Mouse (Mus musculus): Measurements from ENCODE around the gene Gna12. TPM values are rescaled to one million over a fixed set of nuclear protein-coding genes. Genes with fewer than 3 reads are reported as not detected.
A peak's percentile ranks its signal among the peaks of the same experiment; 100 is the strongest.

The Gna12 gene
- polyA plus RNA-seq, 1 experiment: 49.5 TPM

DNA sequence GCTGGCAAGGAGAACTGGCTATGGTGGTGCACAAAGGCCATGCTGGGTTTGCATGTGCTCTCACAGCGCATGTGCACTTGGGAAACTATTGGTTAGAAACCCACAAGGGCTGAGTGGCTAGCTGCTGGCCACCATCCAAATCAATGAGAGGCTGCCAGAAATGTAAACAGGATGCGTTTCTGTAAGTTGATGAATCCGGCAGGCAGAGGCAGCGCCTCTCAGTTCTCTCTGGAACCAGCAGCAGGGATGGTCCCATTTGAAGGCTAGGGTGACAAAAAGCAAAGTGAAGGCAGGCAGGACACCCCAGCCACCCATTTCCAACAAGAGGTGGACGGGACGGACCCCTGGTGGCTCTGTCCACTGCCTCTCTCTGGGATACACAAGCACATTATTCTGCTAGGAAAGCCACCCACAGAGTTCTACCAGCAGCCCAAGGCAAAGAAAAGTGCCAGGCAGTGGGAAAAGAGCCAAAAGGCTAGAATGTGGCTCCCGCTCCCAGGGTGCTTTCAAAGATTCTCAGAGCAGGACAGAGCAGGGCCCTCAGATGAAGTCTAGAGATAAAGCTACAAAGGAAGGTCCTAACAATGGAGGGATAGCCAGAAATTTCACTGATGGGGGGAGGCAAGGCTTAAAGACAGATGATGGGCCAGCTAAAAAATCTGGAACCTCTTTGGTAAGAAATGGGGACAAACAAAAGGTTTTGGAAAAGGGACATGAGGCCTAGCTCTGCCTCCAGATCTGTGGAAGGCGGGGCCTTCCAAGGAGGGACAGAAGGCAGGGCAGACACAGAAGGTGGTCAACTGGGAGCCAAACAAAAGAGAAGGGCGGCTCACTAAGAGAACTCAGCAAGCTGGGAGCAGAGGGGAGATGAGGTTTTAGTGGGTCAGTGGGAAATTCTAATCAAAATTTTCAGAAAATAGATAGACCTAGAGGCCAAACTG lies 39.0 kb downstream of the Gna12 start:
- H3K27ac ChIP-seq (ENCODE audit: insufficient read depth, low read length): peak overlapping the region; percentile 83
- H3K4me1 ChIP-seq (ENCODE audit: control insufficient read depth, insufficient read depth, low read length): peaks cover 15% of the 10 kb centered on the region
- no peak for TF ChIP-seq CTCF (IDR thresholded peaks at IDR 0.05; ENCODE audit: borderline replicate concordance, insufficient read depth, low read length)
- TF ChIP-seq POLR2A (IDR thresholded peaks at IDR 0.05; ENCODE audit: low read depth, low read length): no peak
- H3K4me3 ChIP-seq (ENCODE audit: insufficient read depth, low read length): no peak overlapping the region

DNA sequence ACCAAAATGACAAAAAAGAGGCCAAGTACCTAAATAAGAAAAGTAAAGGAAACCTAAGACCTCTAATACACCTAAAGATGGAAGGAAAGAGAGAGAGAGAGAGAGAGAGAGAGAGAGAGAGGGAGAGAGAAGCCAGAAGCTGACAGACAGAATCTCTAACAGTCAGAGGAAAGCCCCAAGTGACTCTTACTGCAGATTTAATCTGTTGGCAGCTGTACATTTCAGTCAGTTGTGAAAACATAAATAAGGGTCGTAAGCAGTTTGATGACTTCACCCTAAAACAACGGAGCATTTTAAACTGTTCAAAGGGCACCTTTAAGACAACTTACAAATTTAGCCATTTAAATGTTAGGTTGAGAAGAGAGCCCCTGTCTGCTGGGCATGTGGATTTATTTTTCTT lies 39.8 kb downstream of the Gna12 start:
- Histone ChIP-seq H3K4me3 (ENCODE audit: insufficient read depth, low read length) (no peak overlapping the region), H3K27ac (ENCODE audit: insufficient read depth, low read length) (peak overlapping the region; percentile 83), H3K4me1 (ENCODE audit: control insufficient read depth, insufficient read depth, low read length) (peaks cover 15% of the 10 kb centered on the region)
- TF ChIP-seq POLR2A (IDR thresholded peaks at IDR 0.05; ENCODE audit: low read depth, low read length): no peak

DNA sequence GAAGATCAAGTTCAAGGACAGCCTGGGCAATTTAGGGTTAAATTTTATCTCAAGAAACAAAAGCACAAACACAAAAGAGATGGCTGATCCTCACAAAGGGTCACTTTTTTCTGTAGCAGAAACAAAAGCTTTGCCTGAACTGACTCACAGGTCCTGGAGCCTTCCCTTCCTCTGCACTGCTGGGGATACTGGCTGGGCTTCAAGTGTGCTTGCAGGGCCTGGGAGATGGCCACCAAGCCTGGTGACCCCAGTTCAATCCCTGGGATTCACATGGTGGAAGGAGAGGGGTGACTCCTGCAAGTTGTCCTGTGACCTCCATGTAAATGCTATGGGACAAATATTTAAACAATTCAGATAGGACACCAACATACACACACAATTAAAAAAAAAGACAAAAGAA lies 40.7 kb downstream of the Gna12 start:
- Histone ChIP-seq H3K4me3 (ENCODE audit: insufficient read depth, low read length) (no peak overlapping the region), H3K4me1 (ENCODE audit: control insufficient read depth, insufficient read depth, low read length) (peaks cover 15% of the 10 kb centered on the region), H3K27ac (ENCODE audit: insufficient read depth, low read length) (no peak overlapping the region)
- TF ChIP-seq CTCF (IDR thresholded peaks at IDR 0.05; ENCODE audit: borderline replicate concordance, insufficient read depth, low read length) (no peak), POLR2A (IDR thresholded peaks at IDR 0.05; ENCODE audit: low read depth, low read length) (no peak)

DNA sequence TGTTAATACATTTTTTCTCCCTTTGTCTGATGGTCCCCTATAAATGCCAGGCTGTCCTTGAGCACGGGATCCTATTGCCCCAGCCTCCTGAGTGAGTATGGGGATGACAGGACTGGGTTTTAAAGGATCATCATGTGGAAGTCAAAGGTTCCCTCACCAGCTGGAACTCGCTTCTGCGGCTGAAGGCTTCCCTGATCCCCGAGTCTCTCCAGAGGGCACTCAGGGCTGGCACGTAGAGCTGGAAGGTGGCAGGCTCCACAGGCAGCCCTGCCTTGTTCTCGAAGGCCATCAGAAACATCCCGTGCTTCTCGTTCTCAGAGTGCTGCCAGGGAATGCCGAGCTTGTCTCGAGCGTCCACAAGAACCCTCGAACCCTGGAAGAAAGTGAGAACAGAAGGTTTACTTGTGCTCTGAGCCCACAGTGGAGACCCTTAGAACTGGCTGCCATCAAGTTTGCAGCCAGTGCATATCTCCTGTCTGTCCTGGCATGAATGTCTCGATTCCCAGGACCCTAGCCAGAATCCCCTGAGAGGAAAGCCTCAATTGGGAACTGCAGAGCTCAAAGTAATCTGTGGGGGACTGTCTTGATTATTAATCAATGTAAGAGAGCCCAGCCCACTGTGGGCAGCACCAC lies 44.9 kb downstream of the Gna12 start:
- Histone ChIP-seq H3K27ac (ENCODE audit: insufficient read depth, low read length) (no peak overlapping the region), H3K4me3 (ENCODE audit: insufficient read depth, low read length) (no peak overlapping the region), H3K4me1 (ENCODE audit: control insufficient read depth, insufficient read depth, low read length) (peaks cover 6% of the 10 kb centered on the region; the same call in 1 of the 2 replicates)
- TF ChIP-seq CTCF (IDR thresholded peaks at IDR 0.05; ENCODE audit: borderline replicate concordance, insufficient read depth, low read length): no peak
- TF ChIP-seq POLR2A (IDR thresholded peaks at IDR 0.05; ENCODE audit: low read depth, low read length): no peak

DNA sequence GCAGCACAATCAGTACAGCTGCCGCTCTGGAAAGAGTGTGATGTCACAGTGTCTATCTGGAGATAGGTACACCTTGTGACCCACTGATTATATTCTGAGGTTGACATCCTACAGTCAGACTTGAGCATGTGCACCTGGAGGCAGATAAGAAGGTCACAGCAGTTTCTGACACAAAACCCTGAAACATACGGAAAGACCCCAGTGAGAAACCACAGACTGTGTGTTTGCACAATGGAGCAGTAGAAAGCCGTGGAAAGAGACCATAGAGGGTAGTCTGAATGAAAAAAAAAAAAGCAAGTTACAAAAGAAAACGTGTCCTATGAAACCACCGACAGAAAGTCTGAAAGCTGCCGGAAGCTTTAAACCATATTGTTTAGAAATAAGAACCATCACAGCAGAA lies 45.9 kb downstream of the Gna12 start:
- Histone ChIP-seq H3K4me3 (ENCODE audit: insufficient read depth, low read length) (no peak overlapping the region), H3K4me1 (ENCODE audit: control insufficient read depth, insufficient read depth, low read length) (peaks cover 2% of the 10 kb centered on the region; the same call in 1 of the 2 replicates), H3K27ac (ENCODE audit: insufficient read depth, low read length) (no peak overlapping the region)
- TF ChIP-seq CTCF (IDR thresholded peaks at IDR 0.05; ENCODE audit: borderline replicate concordance, insufficient read depth, low read length) (no peak), POLR2A (IDR thresholded peaks at IDR 0.05; ENCODE audit: low read depth, low read length) (no peak)

DNA sequence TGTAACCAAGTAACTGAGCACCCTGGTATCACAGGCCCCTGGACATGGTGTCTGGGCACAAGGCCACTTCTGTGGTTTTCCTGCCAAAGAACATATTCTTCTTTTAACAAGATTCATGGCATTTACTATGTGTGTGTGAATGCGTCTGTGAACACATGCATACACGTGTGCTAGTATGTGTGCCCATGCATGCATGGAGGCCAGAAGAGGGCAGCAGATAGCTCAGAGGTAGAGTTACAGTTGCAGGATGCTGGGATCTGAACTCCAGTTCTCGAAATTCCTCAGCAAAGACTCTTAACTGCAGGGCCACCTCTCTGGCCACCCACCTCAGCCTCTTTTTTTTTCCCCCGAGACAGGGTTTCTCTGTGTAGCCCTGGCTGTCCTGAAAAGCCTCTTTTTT lies 46.7 kb downstream of the Gna12 start:
- Histone ChIP-seq H3K4me3 (ENCODE audit: insufficient read depth, low read length) (no peak overlapping the region), H3K27ac (ENCODE audit: insufficient read depth, low read length) (no peak overlapping the region), H3K4me1 (ENCODE audit: control insufficient read depth, insufficient read depth, low read length) (peaks cover 2% of the 10 kb centered on the region; the same call in 1 of the 2 replicates)
- TF ChIP-seq POLR2A (IDR thresholded peaks at IDR 0.05; ENCODE audit: low read depth, low read length): no peak
- peak; percentile 38; the same call in 1 of the 2 replicates for TF ChIP-seq CTCF (IDR thresholded peaks at IDR 0.05; ENCODE audit: borderline replicate concordance, insufficient read depth, low read length)

DNA sequence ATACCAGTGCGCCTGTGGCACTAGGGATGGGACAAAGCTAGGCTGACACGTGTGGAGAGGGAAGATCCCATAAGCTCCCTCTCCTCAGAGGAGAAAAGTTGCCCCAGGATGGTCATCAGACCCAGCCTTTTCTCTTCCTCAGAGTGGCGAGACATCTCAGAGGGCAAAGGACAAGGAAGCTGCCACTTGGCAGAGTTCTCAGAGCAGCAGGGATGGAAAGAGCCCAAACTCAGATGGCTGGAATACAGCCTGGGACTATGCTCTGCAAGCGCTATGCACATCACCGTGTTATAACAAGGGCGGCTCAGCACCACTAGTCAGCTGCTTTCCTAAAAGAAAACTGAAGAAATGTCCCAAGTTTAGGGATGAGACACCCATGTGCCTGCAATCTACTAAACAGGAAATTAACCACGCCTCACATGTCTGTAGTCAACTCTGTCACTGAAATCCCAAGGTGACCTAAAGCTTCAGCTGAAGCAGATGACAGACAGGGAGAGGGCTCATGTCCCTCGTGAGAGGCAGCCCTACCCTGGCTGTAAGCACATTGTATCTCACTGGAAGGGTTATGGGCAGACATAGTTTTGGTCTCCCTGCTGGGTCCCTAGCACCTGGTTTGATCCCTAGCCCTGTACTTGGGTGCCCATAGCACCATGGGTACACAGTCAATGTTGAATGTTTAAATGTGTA lies 48.2 kb downstream of the Gna12 start:
- Histone ChIP-seq H3K27ac (ENCODE audit: insufficient read depth, low read length) (no peak overlapping the region), H3K4me1 (ENCODE audit: control insufficient read depth, insufficient read depth, low read length) (peaks cover 2% of the 10 kb centered on the region; the same call in 1 of the 2 replicates), H3K4me3 (ENCODE audit: insufficient read depth, low read length) (no peak overlapping the region)
- TF ChIP-seq POLR2A (IDR thresholded peaks at IDR 0.05; ENCODE audit: low read depth, low read length): no peak
- TF ChIP-seq CTCF (IDR thresholded peaks at IDR 0.05; ENCODE audit: borderline replicate concordance, insufficient read depth, low read length): no peak

DNA sequence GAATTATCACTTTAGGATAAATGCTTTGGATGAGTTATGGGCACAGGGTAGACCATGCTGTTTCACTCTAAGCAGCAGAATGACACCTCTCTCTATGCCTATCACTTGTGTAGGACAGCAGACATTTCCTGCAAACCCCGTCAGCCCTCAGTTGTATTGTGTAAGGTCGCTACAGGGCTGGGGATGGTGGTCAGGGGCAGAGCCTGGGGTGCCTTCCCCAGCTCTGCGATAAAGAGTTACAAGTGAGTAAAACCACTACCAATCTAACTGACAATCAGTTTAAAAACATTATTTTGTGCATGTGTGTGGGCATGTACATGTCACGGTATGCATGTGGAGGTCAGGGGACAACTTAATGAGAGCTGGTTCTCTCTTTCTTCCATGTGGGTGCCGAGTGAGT lies 49.1 kb downstream of the Gna12 start:
- no peak for TF ChIP-seq CTCF (IDR thresholded peaks at IDR 0.05; ENCODE audit: borderline replicate concordance, insufficient read depth, low read length)
- TF ChIP-seq POLR2A (IDR thresholded peaks at IDR 0.05; ENCODE audit: low read depth, low read length): no peak
- Histone ChIP-seq H3K4me1 (ENCODE audit: control insufficient read depth, insufficient read depth, low read length) (peaks cover 2% of the 10 kb centered on the region; the same call in 1 of the 2 replicates), H3K27ac (ENCODE audit: insufficient read depth, low read length) (no peak overlapping the region), H3K4me3 (ENCODE audit: insufficient read depth, low read length) (no peak overlapping the region)

DNA sequence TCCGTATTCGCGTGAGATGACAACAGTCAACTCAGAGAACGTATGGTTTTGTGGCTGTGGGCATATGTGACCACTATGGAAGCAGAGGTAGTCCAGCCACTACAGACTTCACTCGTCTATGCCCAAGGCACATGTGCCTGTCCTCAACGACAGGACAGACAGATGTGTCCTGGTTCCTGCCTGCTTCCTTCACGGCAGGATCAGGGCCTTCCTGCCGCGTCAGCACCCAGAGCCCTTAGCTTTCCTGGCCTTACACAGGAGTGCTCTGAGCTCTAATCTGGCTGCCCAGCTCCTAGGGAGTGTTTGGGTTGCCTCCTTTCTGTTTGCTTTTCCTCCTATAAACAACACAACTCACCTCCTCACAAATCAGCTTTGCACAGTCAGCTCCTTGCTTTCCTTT lies 53.3 kb downstream of the Gna12 start:
- H3K4me3 ChIP-seq (ENCODE audit: insufficient read depth, low read length): no peak overlapping the region
- TF ChIP-seq POLR2A (IDR thresholded peaks at IDR 0.05; ENCODE audit: low read depth, low read length) (no peak), CTCF (IDR thresholded peaks at IDR 0.05; ENCODE audit: borderline replicate concordance, insufficient read depth, low read length) (no peak)
- no peak overlapping the region for H3K27ac ChIP-seq (ENCODE audit: insufficient read depth, low read length)
- peaks cover 2% of the 10 kb centered on the region; the same call in 1 of the 2 replicates for H3K4me1 ChIP-seq (ENCODE audit: control insufficient read depth, insufficient read depth, low read length)
